Mouse (Mus musculus) heart, embryonic 14.5 days (tissue): Measurements from ENCODE around the gene Mad2l1. TPM values are rescaled to one million over a fixed set of nuclear protein-coding genes. Genes with fewer than 3 reads are reported as not detected.

ENCODE experiments used
- ATAC-seq: fragments of 200-750 bp; cut with Nextera tagmentation; 2 replicates; pipeline ENCODE4 v1.8.0; 2017; ENCODE audit warnings: low read depth, moderate TSS enrichment; ENCODE audit not compliant: insufficient number of reproducible peaks, insufficient read depth, low FRiP score
- H3K27ac ChIP-seq, 2 experiments: fragments of 200-500 bp in 1 of 2; fragments of 300-500 bp in 1 of 2; sonication (generic) in 1 of 2; replicated peaks in 1 of 2; 2 replicates each; pipeline ENCODE4 v1.5.1; 2012 to 2014; ENCODE audit warnings: low read depth in 2 of 2, low read length in 2 of 2, control low read depth in 1 of 2, mild to moderate bottlenecking in 1 of 2, mixed read lengths in 1 of 2; ENCODE audit not compliant: control insufficient read depth in 1 of 2, insufficient read depth in 1 of 2
- H3K27me3 ChIP-seq: fragments of 300-500 bp; sonication (generic); 2 replicates; pipeline ENCODE4 v1.6.1; 2014; ENCODE audit warnings: mild to moderate bottlenecking, low read length, control low read depth; ENCODE audit not compliant: control insufficient read depth, insufficient read depth
- H3K36me3 ChIP-seq: fragments of 300-500 bp; sonication (generic); 2 replicates; pipeline ENCODE4 v1.6.1; 2014; ENCODE audit warnings: mild to moderate bottlenecking, control low read depth, low read length, mixed read lengths; ENCODE audit not compliant: control insufficient read depth, insufficient read depth
- H3K4me1 ChIP-seq, 2 experiments: fragments of 200-500 bp in 1 of 2; fragments of 300-500 bp in 1 of 2; sonication (generic) in 1 of 2; 2 replicates each; pipeline ENCODE4 v1.6.1; 2012 to 2014; ENCODE audit warnings: low read length in 2 of 2, control low read depth in 1 of 2, mixed read lengths in 1 of 2; ENCODE audit not compliant: control insufficient read depth in 2 of 2, insufficient read depth in 2 of 2
- H3K4me2 ChIP-seq: fragments of 300-500 bp; sonication (generic); 2 replicates; pipeline ENCODE4 v1.6.1; 2014; ENCODE audit warnings: mild to moderate bottlenecking, low read length
- H3K4me3 ChIP-seq, 2 experiments: fragments of 200-500 bp in 1 of 2; fragments of 300-500 bp in 1 of 2; sonication (generic) in 1 of 2; 2 replicates each; pipeline ENCODE4 v1.5.1; 2012 to 2014; ENCODE audit warnings: low read length in 2 of 2, mild to moderate bottlenecking in 2 of 2, control low read depth in 1 of 2, low read depth in 1 of 2, moderate library complexity in 1 of 2; ENCODE audit not compliant: control insufficient read depth in 1 of 2, insufficient read depth in 1 of 2
- H3K9ac ChIP-seq: fragments of 300-500 bp; sonication (generic); 2 replicates; pipeline ENCODE4 v1.6.1; 2014; ENCODE audit warnings: mild to moderate bottlenecking, low read length
- H3K9me3 ChIP-seq: fragments of 300-500 bp; sonication (generic); 2 replicates; pipeline ENCODE4 v1.6.1; 2016; ENCODE audit warnings: low read length, control low read depth; ENCODE audit not compliant: control insufficient read depth
- WGBS: fragments of 180-500 bp; shearing (Covaris S2); extraction: QIAGEN DNeasy Blood & Tissue Kit; methylation state at CpG from one replicate; pipeline ENCODE4 v1.1.7; 2014; 5-methylcytosine and 5-hydroxymethylcytosine counted together
- polyA plus RNA-seq: library from polyadenylated mRNA; unstranded; fragments of >200 nt; fragmentation: Nextera tagmentation; extraction: Ambion mirVana; gene quantifications from 2 replicates; pipeline ENCODE4 v1.2.1, GENCODE M21; 2014

The Mad2l1 gene
- polyA plus RNA-seq, 1 experiment from 2014 or later = 67.0 TPM

GRCm38 (mm10) chr6:66559996-66560395, 24.8 kb downstream of the Mad2l1 start, which contains the start of gene Vmn1r32:
Gene Vmn1r32 (minus strand): TSS chr6:66560096.
- ATAC-seq = no peak
- WGBS = 71% methylated on average over 1 of the region's 1 CpGs
- Histone ChIP-seq H3K4me2 (no peak within 1 kb of the TSS), H3K36me3 (no peaks in the 10 kb centered on the region), H3K27me3 (no peaks in the 10 kb centered on the region), H3K27ac (no peak within 1 kb of the TSS), H3K4me3 (no peak within 1 kb of the TSS), H3K9ac (no peak within 1 kb of the TSS), H3K4me1 (no peaks in the 10 kb centered on the region), H3K9me3 (no peaks in the 10 kb centered on the region)

DNA sequence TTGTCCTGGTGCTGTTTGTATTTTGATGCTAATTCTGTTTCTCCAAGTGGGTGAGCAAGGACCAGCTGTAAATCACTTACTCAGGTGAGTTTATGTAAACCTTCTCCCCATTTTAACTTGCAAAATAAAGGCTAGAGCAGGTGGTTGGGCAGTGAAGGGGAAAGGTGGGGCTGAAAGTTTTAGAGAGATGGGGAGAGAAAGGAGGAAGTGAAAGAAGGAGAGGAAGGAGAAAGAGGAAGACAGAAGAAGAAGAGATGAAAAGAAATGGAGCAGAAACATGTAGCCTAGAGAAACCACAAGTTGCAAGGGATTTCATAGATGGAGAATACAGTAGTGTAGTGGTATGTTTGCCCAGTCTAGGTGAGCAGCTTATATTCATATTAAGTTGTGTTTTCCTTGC, 60.6 kb downstream of the Mad2l1 start:
- H3K4me2 ChIP-seq = no peak overlapping the region
- H3K27me3 ChIP-seq = no peaks in the 10 kb centered on the region
- ATAC-seq = no peak
- no peak overlapping the region for H3K9ac ChIP-seq
- H3K36me3 ChIP-seq = no peaks in the 10 kb centered on the region
- no peaks in the 10 kb centered on the region for H3K9me3 ChIP-seq
- no peaks in the 10 kb centered on the region for H3K4me1 ChIP-seq
- H3K4me3 ChIP-seq = no peak overlapping the region
- no peak overlapping the region for H3K27ac ChIP-seq

Other genes with a start within 250 kb of the Mad2l1 start
- 0.07 TPM in 1 of 2 replicates, not detected in the other for gene Vmn1r32, start 24.7 kb downstream of the Mad2l1 start, polyA plus RNA-seq
- gene Vmn1r33, start 82.9 kb downstream of the Mad2l1 start, polyA plus RNA-seq = not detected in 2 replicates
- gene Vmn1r34, start 108.5 kb downstream of the Mad2l1 start, polyA plus RNA-seq = not detected in 2 replicates
- not detected in 2 replicates for gene Vmn1r35, start 150.5 kb downstream of the Mad2l1 start, polyA plus RNA-seq
- not detected in 2 replicates for gene Vmn1r36, start 183.8 kb downstream of the Mad2l1 start, polyA plus RNA-seq
- not detected in 2 replicates for gene Vmn1r37, start 194.0 kb downstream of the Mad2l1 start, polyA plus RNA-seq
- gene Vmn1r38, start 247.2 kb downstream of the Mad2l1 start, polyA plus RNA-seq = not detected in 2 replicates